In genomic region chr16:21640766-21641499, GRCm38 (mm10) we compare ENCODE assay signal across 10 mouse cellular contexts. TPM values are rescaled to one million over a fixed set of nuclear protein-coding genes. Genes with fewer than 3 reads are reported as not detected.
DNase-seq lines count a peak whose midpoint lies in the region; ATAC-seq and TF ChIP-seq lines count a peak whose summit lies in the region.
"Had no signal": no experiment of that assay in that cellular context is flagged by ENCODE, and none has a peak within 500 bp of the region (broad histone marks: within the 10 kb centered on the region; RNA-seq: fewer than 3 reads in every experiment).

No protein-coding gene starts in this region.

- peak; percentile 12 to 30 for DNase-seq in adrenal gland, postnatal 36 days
- no peak for DNase-seq in adrenal gland, adult 18-20 months (ENCODE audit: low spot score in 2 of 2)
- no peak for DNase-seq in midbrain, embryonic 10.5 days (ENCODE audit: low spot score)
- DNase-seq in midbrain, postnatal 0 days (ENCODE audit: low spot score) = no peak
- DNase-seq in limb, embryonic 10.5 days (ENCODE audit: low spot score) = no peak
- peak; percentile 23 for DNase-seq in splenic B cell, adult 2 months (ENCODE audit: low read depth, low spot score)
- no peak for DNase-seq in testis, postnatal 14 days (ENCODE audit: low spot score)
- DNase-seq in spleen, adult 18-20 months = no peak
- DNase-seq: cerebellum, adult 11 months; right cerebral cortex, adult 18-20 months had no signal

- WGBS in midbrain, embryonic 10.5 days = 85% methylated on average over 7 of the region's 7 CpGs
- WGBS in midbrain, postnatal 0 days = 86% methylated on average over 7 of the region's 7 CpGs
- 86% methylated on average over 7 of the region's 7 CpGs for WGBS in limb, embryonic 10.5 days

- H3K4me1 ChIP-seq in midbrain, embryonic 10.5 days = peaks cover 23% of the 10 kb centered on the region
- H3K4me1 ChIP-seq in midbrain, postnatal 0 days (ENCODE audit: insufficient read depth, low read length) = no peaks in the 10 kb centered on the region
- H3K4me1 ChIP-seq in limb, embryonic 10.5 days = peaks cover 26% of the 10 kb centered on the region

- H3K9ac ChIP-seq in midbrain, postnatal 0 days (replicated peaks; ENCODE audit: low read length, poor library complexity, severe bottlenecking) = no peak overlapping the region

- H3K36me3 ChIP-seq in midbrain, embryonic 10.5 days = peaks cover 5% of the 10 kb centered on the region; the same call in 1 of the 2 replicates
- peaks cover 9% of the 10 kb centered on the region for H3K36me3 ChIP-seq in midbrain, postnatal 0 days (ENCODE audit: insufficient read depth, low read length)
- H3K36me3 ChIP-seq in limb, embryonic 10.5 days = peaks cover 6% of the 10 kb centered on the region; the same call in 1 of the 2 replicates
- H3K36me3 ChIP-seq in splenic B cell, adult 2 months (ENCODE audit: control insufficient read depth, insufficient read depth, low read length, poor library complexity, severe bottlenecking) = no peaks in the 10 kb centered on the region

- no peak overlapping the region for H3K4me2 ChIP-seq in midbrain, postnatal 0 days (ENCODE audit: low read depth, low read length, poor library complexity, severe bottlenecking)

- H3K9me3 ChIP-seq in midbrain, embryonic 10.5 days (replicated peaks) = no peaks in the 10 kb centered on the region
- no peaks in the 10 kb centered on the region for H3K9me3 ChIP-seq in midbrain, postnatal 0 days (ENCODE audit: low read length)
- H3K9me3 ChIP-seq in limb, embryonic 10.5 days (replicated peaks) = no peaks in the 10 kb centered on the region

- H3K4me3 ChIP-seq in midbrain, embryonic 10.5 days = no peak overlapping the region
- H3K4me3 ChIP-seq in midbrain, postnatal 0 days (ENCODE audit: low read depth, low read length) = no peak overlapping the region
- H3K4me3 ChIP-seq in limb, embryonic 10.5 days = no peak overlapping the region

- no peak for TF ChIP-seq CTCF in midbrain, postnatal 0 days (IDR thresholded peaks at IDR 0.05)

- no peaks in the 10 kb centered on the region for H3K27me3 ChIP-seq in midbrain, embryonic 10.5 days (ENCODE audit: low read depth, poor library complexity, severe bottlenecking)
- H3K27me3 ChIP-seq in midbrain, postnatal 0 days (ENCODE audit: insufficient read depth, low read length) = no peaks in the 10 kb centered on the region
- H3K27me3 ChIP-seq in limb, embryonic 10.5 days (ENCODE audit: low read depth, poor library complexity, severe bottlenecking) = no peaks in the 10 kb centered on the region
- H3K27me3 ChIP-seq in splenic B cell, adult 2 months (ENCODE audit: control insufficient read depth, insufficient read depth, low read length, poor library complexity, severe bottlenecking) = no peaks in the 10 kb centered on the region

- no peak for ATAC-seq in midbrain, postnatal 0 days (ENCODE audit: low FRiP score)

- peak overlapping the region; percentile 24; the same call in 1 of the 2 replicates for H3K27ac ChIP-seq in midbrain, embryonic 10.5 days (replicated peaks)
- H3K27ac ChIP-seq in midbrain, postnatal 0 days (ENCODE audit: low read depth, low read length) = no peak overlapping the region
- H3K27ac ChIP-seq in limb, embryonic 10.5 days = 0 out of 2 replicates have a peak overlapping the region, but pooled peaks have one; percentile 19

RNA-seq across cellular contexts. Expression of gene 2510009E07Rik, which starts 53.5 kb away (rescaled TPM):
- total RNA-seq in adrenal gland, postnatal 36 days (2021) = 10 to 100 TPM; 18.0 to 19.5 TPM
- 10 to 100 TPM; 15.9 to 16.5 TPM for total RNA-seq in adrenal gland, adult 18-20 months (2021)
- 81.7 and 97.5 TPM in 2 replicates for polyA plus RNA-seq in midbrain, embryonic 10.5 days (2016; fragmentation: Nextera tagmentation; extraction: Ambion mirVana)
- 48.1 and 48.7 TPM in 2 replicates for total RNA-seq in midbrain, postnatal 0 days (2014; rRNA removed)
- polyA plus RNA-seq in midbrain, postnatal 0 days (2015; fragmentation: Nextera tagmentation; extraction: Ambion mirVana) = 36.0 and 37.0 TPM in 2 replicates
- polyA plus RNA-seq in limb, embryonic 10.5 days (2016; fragmentation: Nextera tagmentation; extraction: Ambion mirVana) = 4.7 and 7.3 TPM in 2 replicates

Comparison
In these comparisons a context has a peak if more than half of its experiments do, and no peak if none do; other contexts are left out.
1. DNase-seq: peak in adrenal gland, postnatal 36 days (2 of 2) and splenic B cell, adult 2 months (single experiment); none in adrenal gland, adult 18-20 months (0 of 2), midbrain, embryonic 10.5 days (single experiment), midbrain, postnatal 0 days (single experiment), limb, embryonic 10.5 days (single experiment), testis, postnatal 14 days (single experiment) and spleen, adult 18-20 months (0 of 2).